Comparison of ENCODE assay signal across 8 mouse cellular contexts in genomic region chr3:152165351-152166098, GRCm38 (mm10). TPM values are rescaled to one million over a fixed set of nuclear protein-coding genes. Genes with fewer than 3 reads are reported as not detected.
A peak's percentile ranks its signal among the peaks of the same experiment; 100 is the strongest.
DNase-seq lines count a peak whose midpoint lies in the region; ATAC-seq and TF ChIP-seq lines count a peak whose summit lies in the region.

No protein-coding gene starts in this region.

- H3K27me3 ChIP-seq in heart, embryonic 10.5 days (ENCODE audit: insufficient read depth, poor library complexity, severe bottlenecking), result 0 out of 2 replicates have a peak, but pooled peaks cover 6% of the 10 kb centered on the region
- H3K27me3 ChIP-seq in liver, postnatal 0 days (ENCODE audit: insufficient read depth, low read length), result peaks cover 29% of the 10 kb centered on the region
- H3K27me3 ChIP-seq in neural tube, embryonic 13.5 days, result peaks cover 12% of the 10 kb centered on the region

- peak overlapping the region; percentile 85 for H3K4me2 ChIP-seq in liver, postnatal 0 days (ENCODE audit: low read depth, low read length)
- H3K4me2 ChIP-seq in neural tube, embryonic 13.5 days, result peak overlapping the region; percentile 95

- peak; percentile 50 for ATAC-seq in common myeloid progenitor, adult 5-6 weeks (replicated peaks; ENCODE audit: low read depth, poor library complexity, severe bottlenecking)
- peak; percentile 81 for ATAC-seq in liver, postnatal 0 days
- ATAC-seq in neural tube, embryonic 13.5 days (ENCODE audit: low read depth), result peak; percentile 76

- peaks cover 34% of the 10 kb centered on the region for H3K4me1 ChIP-seq in heart, embryonic 10.5 days
- H3K4me1 ChIP-seq in liver, postnatal 0 days (ENCODE audit: insufficient read depth), result peaks cover 4% of the 10 kb centered on the region; the same call in 1 of the 2 replicates
- H3K4me1 ChIP-seq in neural tube, embryonic 13.5 days (replicated peaks), result peaks cover 25% of the 10 kb centered on the region

- peak overlapping the region; percentile 87 for H3K27ac ChIP-seq in heart, embryonic 10.5 days
- peak overlapping the region; percentile 64 for H3K27ac ChIP-seq in liver, postnatal 0 days (ENCODE audit: low read depth)
- peak overlapping the region; percentile 61 for H3K27ac ChIP-seq in neural tube, embryonic 13.5 days (replicated peaks)

- H3K36me3 ChIP-seq in heart, embryonic 10.5 days, result no peaks in the 10 kb centered on the region
- H3K36me3 ChIP-seq in liver, postnatal 0 days (replicated peaks; ENCODE audit: insufficient read depth, low read length), result no peaks in the 10 kb centered on the region
- H3K36me3 ChIP-seq in neural tube, embryonic 13.5 days, result no peaks in the 10 kb centered on the region

- no peak for TF ChIP-seq EP300 in liver, postnatal 0 days (IDR thresholded peaks at IDR 0.05; ENCODE audit: low read depth)

- no peak for TF ChIP-seq CTCF in liver, postnatal 0 days (IDR thresholded peaks at IDR 0.05; ENCODE audit: low read depth)

- WGBS in heart, embryonic 10.5 days, result 2% methylated on average over 53 of the region's 53 CpGs
- 3% methylated on average over 43 of the region's 53 CpGs for WGBS in liver, postnatal 0 days (ENCODE audit: insufficient replicate concordance)
- 1% methylated on average over 53 of the region's 53 CpGs for WGBS in neural tube, embryonic 13.5 days

- peak; percentile 20 for DNase-seq in gastrocnemius, postnatal 10 days
- no peak for DNase-seq in gastrocnemius, postnatal 36 days
- peak; percentile 81 for DNase-seq in heart, embryonic 10.5 days (ENCODE audit: low spot score)
- DNase-seq in kidney, adult 8-10 months, result peak; percentile 72 to 81
- peak; percentile 54 for DNase-seq in liver, postnatal 0 days
- no peak for DNase-seq in layer of hippocampus, adult 11-12 months (ENCODE audit: low spot score)

- H3K9ac ChIP-seq in liver, postnatal 0 days (replicated peaks), result peak overlapping the region; percentile 59
- H3K9ac ChIP-seq in neural tube, embryonic 13.5 days, result peak overlapping the region; percentile 82

- no peaks in the 10 kb centered on the region for H3K9me3 ChIP-seq in heart, embryonic 10.5 days
- no peaks in the 10 kb centered on the region for H3K9me3 ChIP-seq in liver, postnatal 0 days (ENCODE audit: low read length)
- no peaks in the 10 kb centered on the region for H3K9me3 ChIP-seq in neural tube, embryonic 13.5 days

- intact Hi-C loops in gastrocnemius, postnatal 36 days (cut with DNase I), result no loop called here

- H3K4me3 ChIP-seq in heart, embryonic 10.5 days, result peak overlapping the region; percentile 70
- peak overlapping the region; percentile 57 for H3K4me3 ChIP-seq in liver, postnatal 0 days (ENCODE audit: low read depth, low read length)
- peak overlapping the region; percentile 58 for H3K4me3 ChIP-seq in neural tube, embryonic 13.5 days

RNA-seq across cellular contexts. Expression of gene Gipc2, which starts 0.5 kb away (rescaled TPM):
- total RNA-seq in gastrocnemius, postnatal 10 days (2021), result 1 to 10 TPM in 1 of 2 experiments, under 1 TPM in 1; 0.96 to 1.4 TPM
- total RNA-seq in gastrocnemius, postnatal 36 days (2021), result under 1 TPM; 0.20 to 0.69 TPM
- 1.2 TPM in 1 of 2 replicates, not detected in the other for total RNA-seq in common myeloid progenitor, adult 5-6 weeks (2017)
- 4.2 and 10.8 TPM in 2 replicates for polyA plus RNA-seq in heart, embryonic 10.5 days (2016; fragmentation: Nextera tagmentation; extraction: Ambion mirVana)
- polyA plus RNA-seq in liver, postnatal 0 days (2015; fragmentation: Nextera tagmentation; extraction: Ambion mirVana), result 3.5 and 5.0 TPM in 2 replicates
- 4.4 and 5.7 TPM in 2 replicates for polyA plus RNA-seq in neural tube, embryonic 13.5 days (2015; fragmentation: Nextera tagmentation; extraction: Ambion mirVana)

RNA-seq across cellular contexts. Expression of gene Dnajb4, which starts 44.6 kb away (rescaled TPM):
- 10 to 100 TPM; 52.7 to 58.7 TPM for total RNA-seq in gastrocnemius, postnatal 10 days (2021)
- total RNA-seq in gastrocnemius, postnatal 36 days (2021), result 10 to 100 TPM; 46.6 to 52.2 TPM
- total RNA-seq in common myeloid progenitor, adult 5-6 weeks (2017), result 72.1 and 88.3 TPM in 2 replicates
- 30.5 and 32.1 TPM in 2 replicates for polyA plus RNA-seq in heart, embryonic 10.5 days (2016; fragmentation: Nextera tagmentation; extraction: Ambion mirVana)
- 25.9 and 28.8 TPM in 2 replicates for polyA plus RNA-seq in liver, postnatal 0 days (2015; fragmentation: Nextera tagmentation; extraction: Ambion mirVana)
- 38.5 and 43.4 TPM in 2 replicates for polyA plus RNA-seq in neural tube, embryonic 13.5 days (2015; fragmentation: Nextera tagmentation; extraction: Ambion mirVana)

RNA-seq across cellular contexts. Expression of gene Fubp1, which starts 44.7 kb away (rescaled TPM):
- total RNA-seq in gastrocnemius, postnatal 10 days (2021), result 10 to 100 TPM; 39.2 to 71.9 TPM
- total RNA-seq in gastrocnemius, postnatal 36 days (2021), result 10 to 100 TPM; 21.5 to 30.1 TPM
- 244 and 251 TPM in 2 replicates for total RNA-seq in common myeloid progenitor, adult 5-6 weeks (2017)
- polyA plus RNA-seq in heart, embryonic 10.5 days (2016; fragmentation: Nextera tagmentation; extraction: Ambion mirVana), result 179 and 249 TPM in 2 replicates
- 33.5 and 37.1 TPM in 2 replicates for polyA plus RNA-seq in liver, postnatal 0 days (2015; fragmentation: Nextera tagmentation; extraction: Ambion mirVana)
- polyA plus RNA-seq in neural tube, embryonic 13.5 days (2015; fragmentation: Nextera tagmentation; extraction: Ambion mirVana), result 267 and 280 TPM in 2 replicates

Comparison
In these comparisons a context has a peak if more than half of its experiments do, and no peak if none do; other contexts are left out.
1. DNase-seq: peak in gastrocnemius, postnatal 10 days (single experiment), heart, embryonic 10.5 days (single experiment), kidney, adult 8-10 months (2 of 2) and liver, postnatal 0 days (single experiment); none in gastrocnemius, postnatal 36 days (0 of 2) and layer of hippocampus, adult 11-12 months (single experiment).
2. Peak in every context shown above with its lines, with median percentiles within 50 percentile points of each other: ATAC-seq, H3K27ac ChIP-seq and H3K4me3 ChIP-seq.